Mouse (Mus musculus): ENCODE results near the gene Vmn2r3.
"Not testable (repeated sequence)": the region's sequence is repeated elsewhere in the genome, so short reads cannot be mapped to it uniquely, and the experiment has no call there.

The Vmn2r3 gene

DNA sequence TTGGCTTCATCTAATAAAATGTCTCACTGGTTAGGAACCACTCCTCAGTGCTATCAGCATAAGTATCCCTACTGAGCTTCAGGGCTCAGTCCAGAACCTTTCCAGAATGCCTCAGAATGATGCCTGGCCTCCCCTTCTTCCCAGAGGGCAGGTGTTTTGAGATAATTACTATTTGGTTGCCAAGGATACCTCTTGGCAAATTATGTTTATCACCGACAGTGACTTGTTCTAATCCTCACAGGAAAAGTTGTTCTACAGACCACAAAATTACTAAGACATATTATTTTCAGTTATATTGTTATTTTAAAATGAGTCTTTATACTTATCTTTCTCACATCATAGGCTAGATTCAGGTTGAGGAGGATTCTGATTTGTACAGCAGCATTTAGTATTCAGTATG is at the start of gene Vmn2r3:
Vmn2r3 (minus strand) TSS at position 101 of the 400 bp plus-strand sequence.
- DNase-seq (ENCODE audit: low spot score), result no peak

DNA sequence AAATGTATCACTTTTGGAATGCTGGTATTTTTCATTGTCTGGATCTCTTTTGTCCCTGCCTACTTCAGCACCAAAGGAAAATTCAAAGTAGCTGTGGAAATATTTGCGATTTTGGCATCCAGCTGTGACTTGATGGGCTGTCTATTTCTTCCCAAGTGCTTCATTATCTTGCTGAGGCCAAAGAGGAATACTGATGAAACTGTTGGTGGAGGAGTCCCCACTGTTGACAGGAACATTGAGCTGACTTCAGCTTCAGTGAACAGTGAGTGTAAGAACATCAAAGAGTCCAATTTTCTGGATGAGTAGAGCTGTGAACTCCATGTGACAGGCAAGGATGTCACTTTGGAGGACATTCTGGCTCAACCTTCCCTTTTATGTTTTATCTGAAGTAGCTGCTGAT is 43.0 kb upstream of the Vmn2r3 start:
- DNase-seq (ENCODE audit: low spot score), result peak; percentile 7

DNA sequence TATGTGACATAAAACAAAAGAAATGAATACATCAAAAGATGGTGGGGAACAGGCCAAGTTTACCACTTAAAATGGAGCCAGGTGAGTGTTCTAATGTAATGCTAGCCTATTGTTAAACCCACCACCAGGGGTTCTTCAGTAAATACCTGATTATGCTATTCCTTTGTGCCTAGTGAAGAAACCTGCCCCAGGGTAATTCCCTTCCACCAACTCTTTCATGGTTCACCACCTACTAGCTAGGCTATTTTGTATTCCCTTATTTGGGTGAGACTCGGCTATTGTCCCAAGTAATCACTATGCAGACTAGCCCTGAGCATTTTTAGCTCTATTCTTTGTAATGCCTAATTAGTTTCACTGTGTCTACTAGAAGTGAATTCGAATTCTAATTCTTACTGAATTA is 32.3 kb upstream of the Vmn2r3 start:
- no peak for DNase-seq (ENCODE audit: low spot score)

DNA sequence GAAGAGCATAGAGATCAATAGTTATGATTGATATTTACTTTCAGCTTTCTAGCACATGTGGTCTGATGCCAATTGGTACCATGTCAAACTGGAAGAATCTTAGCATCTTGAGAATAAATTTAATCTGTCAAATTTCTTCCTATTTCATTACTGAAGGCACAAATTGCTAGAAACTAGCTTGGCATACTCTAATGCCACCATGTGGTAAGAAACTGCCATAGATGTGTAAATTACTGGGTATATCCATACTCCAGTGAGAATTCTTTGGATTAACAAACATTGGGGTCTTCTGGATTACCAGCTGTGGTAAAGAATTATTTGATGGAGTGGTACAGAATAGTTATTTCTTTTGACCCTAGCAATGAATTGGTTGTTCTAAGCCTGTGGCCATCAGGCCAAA is 17.3 kb upstream of the Vmn2r3 start:
- DNase-seq (ENCODE audit: low spot score), result no peak

DNA sequence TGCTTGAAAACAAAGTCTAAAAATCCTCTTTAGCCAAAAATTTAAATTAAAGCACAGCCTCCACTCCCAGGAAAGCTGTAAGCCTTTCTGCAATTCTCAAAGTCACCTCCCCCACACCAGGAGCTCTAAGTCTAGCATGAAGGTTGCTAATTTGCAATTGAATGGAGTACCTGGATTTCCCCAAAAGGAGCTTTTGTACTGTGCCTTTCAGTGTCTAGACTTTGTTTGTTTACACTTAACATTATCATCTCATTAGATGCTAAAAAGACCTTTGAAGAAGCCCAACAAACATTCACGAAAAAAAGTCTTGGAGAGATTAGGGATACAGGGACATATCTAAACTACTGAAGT is 23.8 kb downstream of the Vmn2r3 start:
- DNase-seq (ENCODE audit: low spot score), result no peak

DNA sequence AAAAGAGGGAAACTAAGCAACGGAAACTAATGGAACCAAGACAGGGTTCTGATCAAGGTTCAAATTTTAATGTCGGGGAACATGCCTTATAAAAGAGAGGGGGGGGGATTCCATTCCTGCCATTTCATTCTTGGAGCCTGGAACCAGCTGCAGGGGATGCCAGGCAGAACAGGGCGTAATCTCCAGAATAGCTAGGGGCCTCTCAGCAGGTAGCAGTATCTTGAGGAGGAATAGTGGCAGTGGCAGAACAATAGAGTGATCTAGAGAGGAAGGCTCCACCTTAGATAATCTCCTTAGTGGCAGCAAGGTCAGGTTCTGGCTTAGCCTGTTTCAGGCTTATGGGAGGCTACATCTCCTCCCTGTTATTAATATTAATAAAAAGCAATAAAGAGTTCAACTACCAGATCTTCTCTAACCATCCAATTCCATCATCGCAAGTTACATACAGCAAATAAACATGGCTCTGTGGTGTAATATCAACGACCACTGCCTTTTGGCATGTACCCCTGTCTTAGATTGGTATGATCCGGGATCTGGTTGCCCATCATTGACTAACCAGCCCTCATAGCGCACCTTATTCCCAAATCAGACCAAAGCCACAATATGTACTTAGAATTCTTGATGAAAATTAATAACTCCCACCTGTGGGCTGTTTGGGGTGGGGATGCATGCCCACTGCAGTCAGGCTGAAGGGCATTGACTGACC is 24.3 kb downstream of the Vmn2r3 start:
- not testable (repeated sequence) for DNase-seq (ENCODE audit: low spot score)

DNA sequence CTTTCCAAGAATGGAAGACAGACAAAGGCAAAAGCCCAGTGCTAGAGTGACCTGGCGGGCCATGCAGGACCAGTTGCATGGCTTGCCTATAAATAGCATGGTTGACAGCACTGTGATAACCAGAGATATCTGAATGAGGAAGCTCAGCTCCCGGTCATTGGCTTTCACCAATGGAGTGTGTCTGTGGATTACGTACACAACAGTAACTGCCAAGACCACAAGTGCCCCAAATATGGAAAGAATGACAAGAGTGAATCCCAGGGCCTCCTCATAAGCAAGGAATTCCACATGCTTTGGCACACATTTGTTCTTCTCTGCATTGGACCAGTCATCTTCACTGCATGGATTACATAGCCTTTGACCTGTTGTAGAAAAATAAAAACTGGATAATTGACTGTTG is 29.9 kb downstream of the Vmn2r3 start:
- no peak for DNase-seq (ENCODE audit: low spot score)

DNA sequence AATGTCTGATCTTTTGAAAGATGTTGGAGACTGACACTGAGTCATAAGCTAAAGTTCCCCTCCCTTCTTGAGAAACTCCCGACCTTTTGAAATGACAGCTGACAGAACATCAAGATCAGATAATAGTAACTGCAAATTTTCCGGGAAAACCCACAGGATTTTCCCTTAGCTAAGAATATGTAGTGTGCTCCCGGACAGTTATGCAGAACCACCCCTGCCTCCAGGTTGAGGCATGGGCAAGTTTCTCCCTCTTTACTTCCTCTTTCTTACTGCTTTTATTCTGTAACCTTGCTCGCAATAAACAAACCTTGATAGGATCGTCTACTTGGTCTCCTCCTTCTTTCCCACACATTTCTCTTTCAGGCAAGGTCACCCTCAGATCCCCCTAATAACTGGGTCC is 37.9 kb downstream of the Vmn2r3 start:
- DNase-seq (ENCODE audit: low spot score), result no peak

DNA sequence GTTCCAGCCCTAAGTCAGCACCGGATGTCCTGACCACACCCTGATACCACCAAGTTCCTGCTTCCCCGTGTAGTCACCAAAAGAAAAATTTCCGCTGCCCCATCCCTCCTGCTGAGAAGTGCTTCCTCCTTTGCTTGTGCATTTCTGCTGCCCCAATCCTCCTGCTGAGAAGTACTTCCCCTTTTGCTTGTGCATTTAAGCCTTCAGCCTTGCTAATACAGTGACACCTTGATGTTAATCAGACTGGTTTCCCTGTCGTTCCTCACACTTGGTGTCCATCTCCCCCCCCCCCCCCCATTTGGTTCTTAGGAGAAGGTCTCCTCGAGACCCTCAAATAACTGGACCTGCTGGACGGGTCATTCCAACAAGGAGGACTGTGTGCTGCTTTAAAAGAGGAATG is 39.0 kb downstream of the Vmn2r3 start:
- not testable (repeated sequence) for DNase-seq (ENCODE audit: low spot score)

DNA sequence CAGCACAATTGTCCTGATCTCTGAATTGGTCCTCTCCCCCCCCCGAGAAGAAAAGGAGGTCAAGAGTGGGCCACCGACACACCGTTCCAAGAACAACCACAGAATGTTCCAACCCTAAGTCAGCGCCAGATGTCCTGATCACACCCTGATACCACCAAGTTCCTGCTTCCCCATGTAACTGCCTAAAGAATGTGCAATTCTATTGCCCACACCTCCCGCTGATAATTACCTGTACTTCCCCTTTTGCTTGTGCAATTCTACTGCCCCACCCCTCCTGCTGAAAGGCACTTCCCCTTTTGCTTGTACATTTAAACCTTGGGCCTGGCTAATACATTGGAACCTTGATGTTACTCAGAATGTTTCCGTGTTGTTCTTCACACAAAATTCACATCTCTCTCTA is 54.0 kb downstream of the Vmn2r3 start:
- not testable (repeated sequence) for DNase-seq (ENCODE audit: low spot score)

DNA sequence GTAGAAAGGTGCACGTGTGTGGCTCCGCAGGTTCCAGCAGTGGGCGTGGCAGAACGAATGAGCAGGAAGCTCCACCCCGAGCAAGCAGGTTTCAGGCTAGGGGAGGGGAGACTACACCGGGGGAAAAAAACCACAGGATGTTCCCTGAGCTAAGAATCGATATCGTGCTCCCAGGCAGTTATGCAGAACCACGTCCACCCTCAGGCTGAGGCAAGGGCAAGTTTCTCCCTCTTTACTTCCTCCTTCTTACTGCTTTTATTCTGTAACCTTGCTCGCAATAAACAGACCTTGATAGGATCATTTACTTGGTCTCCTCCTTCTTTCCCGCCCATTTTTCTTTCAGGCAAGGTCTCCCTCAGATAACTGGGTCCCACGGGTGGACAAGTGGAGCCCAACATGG is 55.9 kb downstream of the Vmn2r3 start:
- not testable (repeated sequence) for DNase-seq (ENCODE audit: low spot score)

DNA sequence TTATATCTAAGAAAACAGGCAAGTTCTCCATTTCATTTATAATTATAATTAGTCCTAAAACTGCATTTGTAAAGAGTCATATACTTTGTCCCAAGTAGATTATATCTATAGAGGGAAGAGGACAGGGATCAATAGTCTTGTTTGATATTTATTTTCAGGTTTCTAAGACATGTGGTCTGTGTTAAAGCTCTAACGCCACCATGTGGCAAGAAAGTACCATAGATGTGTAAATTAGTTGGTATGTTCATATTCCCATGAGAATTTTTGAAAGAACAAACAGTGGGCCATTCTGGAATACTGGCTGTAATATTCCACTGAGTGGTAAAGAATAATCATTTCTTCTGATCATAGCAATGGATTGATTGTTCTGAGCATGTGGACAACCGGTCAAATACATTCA is 62.3 kb downstream of the Vmn2r3 start:
- no peak for DNase-seq (ENCODE audit: low spot score)
